Mouse (Mus musculus): Measurements from ENCODE around the gene Ascl2. TPM values are rescaled to one million over a fixed set of nuclear protein-coding genes. Genes with fewer than 3 reads are reported as not detected.

Gene Ascl2
- total and polyA plus RNA-seq, 2 experiments from 2014 or later, result 0.69 to 2.9 TPM

- 31% methylated on average over 3 of the region's 3 CpGs for WGBS
- DNase-seq (ENCODE audit: low spot score) (no peak), ATAC-seq (no peak)
- Histone ChIP-seq H3K36me3 (ENCODE audit: insufficient read depth, low read length) (no peaks in the 10 kb centered on the region), H3K27ac (no peak overlapping the region), H3K4me2 (ENCODE audit: low read depth, low read length) (no peak overlapping the region), H3K9ac (replicated peaks; ENCODE audit: low read length) (no peak overlapping the region), H3K27me3 (ENCODE audit: insufficient read depth, low read length) (no peaks in the 10 kb centered on the region), H3K4me3 (ENCODE audit: low read length) (no peak overlapping the region), H3K9me3 (ENCODE audit: low read length) (no peaks in the 10 kb centered on the region), H3K4me1 (ENCODE audit: insufficient read depth, low read length) (no peaks in the 10 kb centered on the region)
- peak; percentile 44 for TF ChIP-seq CTCF (IDR thresholded peaks at IDR 0.05; ENCODE audit: low read depth)
Observed at GRCm38 (mm10) chr7:143002679-143003078, 33.6 kb upstream of the Ascl2 start.

GRCm38 (mm10) chr7:142997403-142998150 lies 28.5 kb upstream of the Ascl2 start:
- no peak overlapping the region for H3K27ac ChIP-seq
- H3K4me3 ChIP-seq (ENCODE audit: low read length), result no peak overlapping the region
- no peak for TF ChIP-seq CTCF (IDR thresholded peaks at IDR 0.05; ENCODE audit: low read depth)
- H3K36me3 ChIP-seq (ENCODE audit: insufficient read depth, low read length), result no peaks in the 10 kb centered on the region
- no peaks in the 10 kb centered on the region for H3K9me3 ChIP-seq (ENCODE audit: low read length)
- H3K4me1 ChIP-seq (ENCODE audit: insufficient read depth, low read length), result no peaks in the 10 kb centered on the region
- H3K27me3 ChIP-seq (ENCODE audit: insufficient read depth, low read length), result no peaks in the 10 kb centered on the region
- H3K4me2 ChIP-seq (ENCODE audit: low read depth, low read length), result no peak overlapping the region
- DNase-seq (ENCODE audit: low spot score) (no peak), ATAC-seq (no peak)
- WGBS, result 63% methylated on average over 3 of the region's 3 CpGs
- H3K9ac ChIP-seq (replicated peaks; ENCODE audit: low read length), result no peak overlapping the region

- H3K36me3 ChIP-seq (ENCODE audit: insufficient read depth, low read length), result no peaks in the 10 kb centered on the region
- H3K4me1 ChIP-seq (ENCODE audit: insufficient read depth, low read length), result no peaks in the 10 kb centered on the region
- no peak for TF ChIP-seq CTCF (IDR thresholded peaks at IDR 0.05; ENCODE audit: low read depth)
- 88% methylated on average over 2 of the region's 2 CpGs for WGBS
- no peak overlapping the region for H3K4me3 ChIP-seq (ENCODE audit: low read length)
- DNase-seq (ENCODE audit: low spot score) (no peak), ATAC-seq (no peak)
- no peak overlapping the region for H3K27ac ChIP-seq
- H3K9ac ChIP-seq (replicated peaks; ENCODE audit: low read length), result no peak overlapping the region
- no peaks in the 10 kb centered on the region for H3K27me3 ChIP-seq (ENCODE audit: insufficient read depth, low read length)
- no peaks in the 10 kb centered on the region for H3K9me3 ChIP-seq (ENCODE audit: low read length)
- no peak overlapping the region for H3K4me2 ChIP-seq (ENCODE audit: low read depth, low read length)
Observed at GRCm38 (mm10) chr7:142996998-142997397, 27.9 kb upstream of the Ascl2 start.

DNA sequence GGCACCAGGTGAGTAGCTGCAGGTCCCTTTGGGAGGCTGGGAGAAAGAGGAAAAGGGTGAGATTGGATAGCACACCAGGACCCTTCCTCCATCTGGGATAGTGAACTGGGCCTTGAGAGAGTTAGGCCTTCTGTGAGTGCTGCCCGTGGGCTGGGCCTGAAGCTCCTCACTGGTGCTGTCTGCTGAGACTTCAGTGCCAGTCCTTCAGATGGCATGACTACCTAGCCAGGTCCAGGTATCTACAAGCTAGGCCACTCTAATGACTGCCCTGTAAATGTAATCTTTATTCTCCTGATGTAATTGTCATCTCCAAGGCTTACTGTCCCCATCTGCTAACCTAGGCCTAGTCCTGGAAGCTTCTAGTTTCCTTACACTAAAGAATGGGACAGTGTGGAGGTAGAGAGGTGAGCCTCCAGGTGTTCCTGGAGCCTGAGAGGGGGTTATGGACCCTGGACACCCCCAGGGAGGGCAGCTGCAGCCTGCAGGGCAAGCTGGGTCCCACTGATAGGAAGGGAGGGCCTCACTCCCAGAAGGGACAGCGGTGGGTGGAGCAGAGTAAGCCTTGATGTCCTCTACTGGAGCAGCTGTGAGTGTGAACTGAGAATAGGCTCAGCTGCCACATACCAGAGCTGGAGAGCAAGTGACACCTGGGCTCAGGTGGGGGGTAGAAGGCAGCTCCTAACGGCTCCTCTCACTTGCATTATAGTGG lies 26.7 kb upstream of the Ascl2 start:
- ATAC-seq, result no peak
- no peak overlapping the region for H3K27ac ChIP-seq
- TF ChIP-seq CTCF (IDR thresholded peaks at IDR 0.05; ENCODE audit: low read depth), result no peak
- WGBS, result 70% methylated on average over 3 of the region's 3 CpGs
- H3K36me3 ChIP-seq (ENCODE audit: insufficient read depth, low read length), result no peaks in the 10 kb centered on the region
- H3K27me3 ChIP-seq (ENCODE audit: insufficient read depth, low read length), result no peaks in the 10 kb centered on the region
- H3K9me3 ChIP-seq (ENCODE audit: low read length), result no peaks in the 10 kb centered on the region
- DNase-seq (ENCODE audit: low spot score), result no peak
- no peak overlapping the region for H3K9ac ChIP-seq (replicated peaks; ENCODE audit: low read length)
- no peaks in the 10 kb centered on the region for H3K4me1 ChIP-seq (ENCODE audit: insufficient read depth, low read length)
- H3K4me2 ChIP-seq (ENCODE audit: low read depth, low read length), result no peak overlapping the region
- H3K4me3 ChIP-seq (ENCODE audit: low read length), result no peak overlapping the region

- ATAC-seq, result no peak
- no peaks in the 10 kb centered on the region for H3K27me3 ChIP-seq (ENCODE audit: insufficient read depth, low read length)
- no peak overlapping the region for H3K9ac ChIP-seq (replicated peaks; ENCODE audit: low read length)
- no peaks in the 10 kb centered on the region for H3K36me3 ChIP-seq (ENCODE audit: insufficient read depth, low read length)
- TF ChIP-seq CTCF (IDR thresholded peaks at IDR 0.05; ENCODE audit: low read depth), result no peak
- H3K4me3 ChIP-seq (ENCODE audit: low read length), result no peak overlapping the region
- no peak overlapping the region for H3K4me2 ChIP-seq (ENCODE audit: low read depth, low read length)
- H3K27ac ChIP-seq, result no peak overlapping the region
- H3K4me1 ChIP-seq (ENCODE audit: insufficient read depth, low read length), result no peaks in the 10 kb centered on the region
- H3K9me3 ChIP-seq (ENCODE audit: low read length), result no peaks in the 10 kb centered on the region
- no peak for DNase-seq (ENCODE audit: low spot score)
Observed at GRCm38 (mm10) chr7:142995004-142995403, 25.9 kb upstream of the Ascl2 start.

- no peak overlapping the region for H3K4me3 ChIP-seq (ENCODE audit: low read length)
- DNase-seq (ENCODE audit: low spot score) (no peak), ATAC-seq (no peak)
- no peaks in the 10 kb centered on the region for H3K9me3 ChIP-seq (ENCODE audit: low read length)
- no peak overlapping the region for H3K4me2 ChIP-seq (ENCODE audit: low read depth, low read length)
- no peak overlapping the region for H3K27ac ChIP-seq
- 91% methylated on average over 3 of the region's 3 CpGs for WGBS
- H3K36me3 ChIP-seq (ENCODE audit: insufficient read depth, low read length), result no peaks in the 10 kb centered on the region
- H3K27me3 ChIP-seq (ENCODE audit: insufficient read depth, low read length), result no peaks in the 10 kb centered on the region
- no peak overlapping the region for H3K9ac ChIP-seq (replicated peaks; ENCODE audit: low read length)
- H3K4me1 ChIP-seq (ENCODE audit: insufficient read depth, low read length), result no peaks in the 10 kb centered on the region
- no peak for TF ChIP-seq CTCF (IDR thresholded peaks at IDR 0.05; ENCODE audit: low read depth)
Observed at GRCm38 (mm10) chr7:142987718-142988117, 18.7 kb upstream of the Ascl2 start.

- TF ChIP-seq CTCF (IDR thresholded peaks at IDR 0.05; ENCODE audit: low read depth), result no peak
- no peaks in the 10 kb centered on the region for H3K36me3 ChIP-seq (ENCODE audit: insufficient read depth, low read length)
- ATAC-seq, result no peak
- H3K27ac ChIP-seq, result no peak overlapping the region
- H3K4me1 ChIP-seq (ENCODE audit: insufficient read depth, low read length), result no peaks in the 10 kb centered on the region
- no peaks in the 10 kb centered on the region for H3K9me3 ChIP-seq (ENCODE audit: low read length)
- no peaks in the 10 kb centered on the region for H3K27me3 ChIP-seq (ENCODE audit: insufficient read depth, low read length)
- 96% methylated on average over 4 of the region's 4 CpGs for WGBS
- DNase-seq (ENCODE audit: low spot score), result no peak
- no peak overlapping the region for H3K4me2 ChIP-seq (ENCODE audit: low read depth, low read length)
- no peak overlapping the region for H3K4me3 ChIP-seq (ENCODE audit: low read length)
- no peak overlapping the region for H3K9ac ChIP-seq (replicated peaks; ENCODE audit: low read length)
Observed at GRCm38 (mm10) chr7:142985146-142985545, 16.1 kb upstream of the Ascl2 start.
